Mouse (Mus musculus) CH12.LX (cell line): ENCODE data around the gene Tada3. TPM values are rescaled to one million over a fixed set of nuclear protein-coding genes. Genes with fewer than 3 reads are reported as not detected.

Experiments used
- DNase-seq: peaks from one replicate; pipeline ENCODE4 v3.0.0-alpha.2; 2013; ENCODE audit errors: extremely low read depth
- H3K27ac ChIP-seq: 2 replicates; pipeline ENCODE4 v1.5.1; 2012; ENCODE audit warnings: low read depth, mild to moderate bottlenecking, control low read depth, moderate library complexity; ENCODE audit not compliant: insufficient read depth
- H3K27me3 ChIP-seq: replicated peaks from 2 replicates; pipeline ENCODE3; 2012; ENCODE audit warnings: inconsistent platforms
- H3K36me3 ChIP-seq, 2 experiments: replicated peaks in 1 of 2; 2 replicates each; pipeline versions ENCODE3 to v1.6.1; 2012; ENCODE audit warnings: inconsistent platforms in 1 of 2, low read length in 1 of 2, mild to moderate bottlenecking in 1 of 2, mixed read lengths in 1 of 2, moderate library complexity in 1 of 2; ENCODE audit not compliant: control insufficient read depth in 1 of 2, insufficient read depth in 1 of 2
- H3K4me1 ChIP-seq, 2 experiments: 2 replicates each; pipeline ENCODE4 v1.6.1; 2012; ENCODE audit warnings: inconsistent platforms in 1 of 2, moderate library complexity in 1 of 2; ENCODE audit not compliant: insufficient read depth in 2 of 2, control insufficient read depth in 1 of 2
- H3K4me2 ChIP-seq: 2 replicates; pipeline ENCODE4 v1.6.1; 2012; ENCODE audit warnings: low read depth, mild to moderate bottlenecking, control low read depth; ENCODE audit not compliant: poor library complexity, insufficient read depth, severe bottlenecking
- H3K4me3 ChIP-seq, 3 experiments: fragments of 150-350 bp in 1 of 3; sonication (generic) in 1 of 3; replicated peaks in 1 of 3; 2 replicates each; pipeline versions ENCODE3 to v1.5.1; 2011 to 2012; ENCODE audit warnings: low read depth in 2 of 3, low read length in 2 of 3, mild to moderate bottlenecking in 2 of 3, moderate library complexity in 2 of 3, control low read depth in 1 of 3, improper control_type of control experiment in 1 of 3, inconsistent platforms in 1 of 3, mixed read lengths in 1 of 3; ENCODE audit not compliant: poor library complexity in 1 of 3
- H3K79me2 ChIP-seq: replicated peaks from 2 replicates; pipeline ENCODE4 v1.6.1; 2012; ENCODE audit warnings: mild to moderate bottlenecking, moderate library complexity; ENCODE audit not compliant: control insufficient read depth, poor library complexity, insufficient read depth, severe bottlenecking; ENCODE audit errors: extremely low read depth
- H3K9ac ChIP-seq: 2 replicates; pipeline ENCODE4 v1.6.1; 2012; ENCODE audit warnings: low read depth, mild to moderate bottlenecking, control low read depth, moderate library complexity; ENCODE audit not compliant: insufficient read depth
- H3K9me3 ChIP-seq: replicated peaks from 2 replicates; pipeline ENCODE3; 2012; ENCODE audit warnings: low read length, inconsistent platforms, mixed read lengths
- CHD1 ChIP-seq: IDR thresholded peaks from 2 replicates; pipeline ENCODE4 v1.6.1; 2012; ENCODE audit warnings: low read depth, low read length, improper control_type of control experiment, inconsistent platforms
- CHD2 ChIP-seq: IDR thresholded peaks from 2 replicates; pipeline ENCODE4 v1.6.1; 2011; ENCODE audit warnings: low read length, improper control_type of control experiment
- E2F4 ChIP-seq: IDR thresholded peaks from 2 replicates; pipeline ENCODE4 v1.6.1; 2011; ENCODE audit warnings: low read depth, low read length, improper control_type of control experiment; ENCODE audit not compliant: insufficient replicate concordance
- ELF1 ChIP-seq: IDR thresholded peaks from 2 replicates; pipeline ENCODE4 v1.6.1; 2014; ENCODE audit warnings: low read depth, mild to moderate bottlenecking, inconsistent platforms, low read length, improper control_type of control experiment
- EP300 ChIP-seq: IDR thresholded peaks from 2 replicates; pipeline ENCODE4 v1.6.1; 2011; ENCODE audit warnings: low read length, improper control_type of control experiment
- ETS1 ChIP-seq: conservative IDR thresholded peaks from 2 replicates; pipeline ENCODE4 v1.6.1; 2012; ENCODE audit warnings: low read depth, mild to moderate bottlenecking, inconsistent platforms, low read length, improper control_type of control experiment, moderate library complexity
- GABPA ChIP-seq: IDR thresholded peaks from 2 replicates; pipeline ENCODE4 v1.6.1; 2012; ENCODE audit warnings: low read depth, low read length, improper control_type of control experiment, inconsistent platforms; ENCODE audit not compliant: insufficient replicate concordance
- HCFC1 ChIP-seq: IDR thresholded peaks from 2 replicates; pipeline ENCODE4 v1.6.1; 2012; ENCODE audit warnings: low read depth, mild to moderate bottlenecking, inconsistent platforms, low read length, improper control_type of control experiment
- IRF4 ChIP-seq: IDR thresholded peaks from 2 replicates; pipeline ENCODE4 v1.6.1; 2014; ENCODE audit warnings: low read depth, mild to moderate bottlenecking, inconsistent platforms, low read length, improper control_type of control experiment
- JUN ChIP-seq: IDR thresholded peaks from 2 replicates; pipeline ENCODE4 v1.6.1; 2011; ENCODE audit warnings: low read depth, mild to moderate bottlenecking, low read length, improper control_type of control experiment, moderate library complexity; ENCODE audit not compliant: insufficient read depth
- KAT2A ChIP-seq: IDR thresholded peaks from 2 replicates; pipeline ENCODE4 v1.6.1; 2012; ENCODE audit warnings: low read length, improper control_type of control experiment, inconsistent platforms; ENCODE audit not compliant: insufficient replicate concordance
- MAX ChIP-seq: IDR thresholded peaks from 2 replicates; pipeline ENCODE4 v1.6.1; 2011; ENCODE audit warnings: low read length, improper control_type of control experiment
- MXI1 ChIP-seq: IDR thresholded peaks from 2 replicates; pipeline ENCODE4 v1.6.1; 2011; ENCODE audit warnings: mild to moderate bottlenecking, low read depth, low read length, improper control_type of control experiment
- MYC ChIP-seq: IDR thresholded peaks from 2 replicates; pipeline ENCODE4 v1.6.1; 2011; ENCODE audit warnings: low read depth, mild to moderate bottlenecking, improper control_type of control experiment, low read length
- NELFE ChIP-seq: IDR thresholded peaks from 2 replicates; pipeline ENCODE4 v1.6.1; 2011; ENCODE audit warnings: low read depth, low read length, improper control_type of control experiment
- NRF1 ChIP-seq: IDR thresholded peaks from 2 replicates; pipeline ENCODE4 v1.6.1; 2014; ENCODE audit warnings: low read depth, mild to moderate bottlenecking, inconsistent platforms, low read length, improper control_type of control experiment, moderate library complexity
- POLR2A ChIP-seq: IDR thresholded peaks from 2 replicates; pipeline ENCODE4 v1.6.1; 2011; ENCODE audit warnings: low read depth, mild to moderate bottlenecking, improper control_type of control experiment, low read length
- RAD21 ChIP-seq: IDR thresholded peaks from 2 replicates; pipeline ENCODE4 v1.6.1; 2011; ENCODE audit warnings: low read depth, mild to moderate bottlenecking, low read length, improper control_type of control experiment, moderate library complexity
- RCOR1 ChIP-seq: conservative IDR thresholded peaks from 2 replicates; pipeline ENCODE4 v1.6.1; 2012; ENCODE audit warnings: low read depth, mild to moderate bottlenecking, inconsistent platforms, low read length, improper control_type of control experiment
- SIN3A ChIP-seq: IDR thresholded peaks from 2 replicates; pipeline ENCODE4 v1.6.1; 2012; ENCODE audit warnings: low read length, improper control_type of control experiment, inconsistent platforms
- TBP ChIP-seq: conservative IDR thresholded peaks from 2 replicates; pipeline ENCODE4 v1.6.1; 2011; ENCODE audit warnings: low read depth, low read length, improper control_type of control experiment
- TCF12 ChIP-seq: IDR thresholded peaks from 2 replicates; pipeline ENCODE4 v1.6.1; 2014; ENCODE audit warnings: low read depth, mild to moderate bottlenecking, inconsistent platforms, low read length, improper control_type of control experiment
- ZMIZ1 ChIP-seq: IDR thresholded peaks from 2 replicates; pipeline ENCODE4 v1.6.1; 2012; ENCODE audit warnings: low read depth, mild to moderate bottlenecking, inconsistent platforms, low read length, improper control_type of control experiment
- ZNF384 ChIP-seq: IDR thresholded peaks from 2 replicates; pipeline ENCODE4 v1.6.1; 2012; ENCODE audit warnings: low read depth, low read length, improper control_type of control experiment, inconsistent platforms
- dilution Hi-C: fragments of 300-500 bp; cut with MboI; formaldehyde crosslinking; loops from 2 replicates; pipeline ENCODE4 v1.14.3; 2020; ENCODE audit warnings: low sequenced_read_pairs; ENCODE audit not compliant: extremely low pct_unique_long_range_greater_than_20kb, extremely low pct_ligation_motif_present
- in situ Hi-C: fragments of 300-500 bp; cut with MboI; formaldehyde crosslinking; loops from 3 replicates; pipeline ENCODE4 v1.14.3; 2019; ENCODE audit warnings: low sequenced_read_pairs, low pct_ligation_motif_present, low pct_unique_long_range_greater_than_20kb, mixed read lengths
- polyA plus RNA-seq: library from polyadenylated mRNA; unstranded; fragments of >175 nt; gene quantifications from 2 replicates; pipeline ENCODE4 v1.2.1, GENCODE M21; 2012; ENCODE audit warnings: low read depth; ENCODE audit not compliant: insufficient read length
- total RNA-seq, 2 experiments: library from RNA; depleted of rRNA; stranded (reverse); fragments of 300-350 nt in 1 of 2; fragments of >200 nt in 1 of 2; gene quantifications; 2 replicates each; pipeline ENCODE4 v1.2.3; 2012 to 2014

The Tada3 gene
- total and polyA plus RNA-seq, 3 experiments: 7.2 to 28.2 (median 19.4) TPM

- Histone ChIP-seq H3K9me3 (no peaks in the 10 kb centered on the region), H3K4me2 (peak within 1 kb of the TSS; percentile 84), H3K9ac (peak within 1 kb of the TSS; percentile 80), H3K27ac (peak within 1 kb of the TSS; percentile 31), H3K4me1 (peaks cover 7 to 13% of the 10 kb centered on the region in 2 experiments; a peak in 3 of 4 replicates), H3K79me2 (no peaks in the 10 kb centered on the region), H3K27me3 (no peaks in the 10 kb centered on the region), H3K4me3 (peak within 1 kb of the TSS; percentile 60 to 85 (median 76)), H3K36me3 (peaks cover 21 to 32% of the 10 kb centered on the region in 2 experiments)
- DNase-seq: peak; percentile 99
- dilution Hi-C loops (no loop called here), in situ Hi-C loops (no loop called here)
- TF ChIP-seq RAD21 (no peak), MAX (0 out of 2 replicates have a peak, but pooled peaks have one; percentile 9), ELF1 (peak; percentile 46; the same call in 1 of the 2 replicates), HCFC1 (peak; percentile 64), TCF12 (0 out of 2 replicates have a peak, but pooled peaks have one; percentile 40), CHD1 (no peak), POLR2A (peak; percentile 77), JUN (no peak), MYC (peak; percentile 19; the same call in 1 of the 2 replicates), MXI1 (no peak), E2F4 (0 out of 2 replicates have a peak, but pooled peaks have one; percentile 32), RCOR1 (no peak), TBP (0 out of 2 replicates have a peak, but pooled peaks have one; percentile 57), ETS1 (no peak), CHD2 (peak; percentile 80), NRF1 (peak; percentile 98), ZNF384 (0 out of 2 replicates have a peak, but pooled peaks have one; percentile 19), NELFE (peak; percentile 67; the same call in 1 of the 2 replicates), SIN3A (no peak)
These were observed 41.5 kb upstream of the Tada3 start, which contains the start of gene Rpusd3 for GRCm38 (mm10) chr6:113419199-113419587. Gene Rpusd3, minus strand, starts transcription at chr6:113419340.

GRCm38 (mm10) chr6:113418441-113419198, 40.9 kb upstream of the Tada3 start:
- H3K9me3 ChIP-seq: no peaks in the 10 kb centered on the region
- dilution Hi-C loops (no loop called here), in situ Hi-C loops (no loop called here)
- H3K27me3 ChIP-seq: no peaks in the 10 kb centered on the region
- no peak for DNase-seq
- H3K4me3 ChIP-seq: peak overlapping the region; percentile 60 to 85 (median 76)
- peak overlapping the region; percentile 82 for H3K4me2 ChIP-seq
- H3K4me1 ChIP-seq: peaks cover 7 to 13% of the 10 kb centered on the region in 2 experiments; a peak in 3 of 4 replicates
- peak overlapping the region; percentile 80 for H3K9ac ChIP-seq
- H3K36me3 ChIP-seq: peaks cover 27 to 38% of the 10 kb centered on the region in 2 experiments
- H3K27ac ChIP-seq: no peak overlapping the region
- H3K79me2 ChIP-seq: no peaks in the 10 kb centered on the region
- TF ChIP-seq KAT2A: no peak
- no peak for TF ChIP-seq GABPA
- TF ChIP-seq SIN3A: 0 out of 2 replicates have a peak, but pooled peaks have one; percentile 15
- no peak for TF ChIP-seq EP300
- TF ChIP-seq ZMIZ1: no peak
- no peak for TF ChIP-seq HCFC1
- no peak for TF ChIP-seq IRF4
- TF ChIP-seq, all 38 proteins: peak for 1
